Mouse (Mus musculus) lung, embryonic 15.5 days (tissue): ENCODE measurements around the gene Mfsd4b5. TPM values are rescaled to one million over a fixed set of nuclear protein-coding genes. Genes with fewer than 3 reads are reported as not detected.

Experiments
- ATAC-seq: fragments of 200-750 bp; cut with Nextera tagmentation; 2 replicates; pipeline ENCODE4 v1.8.0; 2017; ENCODE audit warnings: moderate number of reproducible peaks, borderline replicate concordance; ENCODE audit not compliant: low FRiP score, low TSS enrichment; ENCODE audit errors: extremely low read depth
- H3K27ac ChIP-seq: fragments of 300-500 bp; sonication (generic); 2 replicates; pipeline ENCODE4 v1.5.1; 2015; ENCODE audit warnings: moderate library complexity, mild to moderate bottlenecking, inconsistent platforms
- H3K27me3 ChIP-seq: fragments of 300-500 bp; sonication (generic); 2 replicates; pipeline ENCODE4 v1.6.1; 2015; ENCODE audit warnings: inconsistent platforms
- H3K36me3 ChIP-seq: fragments of 300-500 bp; sonication (generic); 2 replicates; pipeline ENCODE4 v1.6.1; 2015; ENCODE audit warnings: inconsistent platforms
- H3K4me1 ChIP-seq: fragments of 300-500 bp; sonication (generic); 2 replicates; pipeline ENCODE4 v1.6.1; 2015; ENCODE audit warnings: inconsistent platforms
- H3K4me2 ChIP-seq: fragments of 300-500 bp; sonication (generic); 2 replicates; pipeline ENCODE4 v1.6.1; 2015; ENCODE audit warnings: inconsistent platforms, mild to moderate bottlenecking, moderate library complexity
- H3K4me3 ChIP-seq: fragments of 300-500 bp; sonication (generic); 2 replicates; pipeline ENCODE4 v1.5.1; 2015; ENCODE audit warnings: mild to moderate bottlenecking, inconsistent platforms
- H3K9ac ChIP-seq: fragments of 300-500 bp; sonication (generic); 2 replicates; pipeline ENCODE4 v1.6.1; 2015; ENCODE audit warnings: inconsistent platforms
- H3K9me3 ChIP-seq: fragments of 300-500 bp; sonication (generic); 2 replicates; pipeline ENCODE4 v1.6.1; 2016; ENCODE audit warnings: inconsistent platforms
- WGBS: fragments of 180-500 bp; shearing (Covaris S2); methylation state at CpG from one replicate; pipeline ENCODE4 v1.1.7; 2015; 5-methylcytosine and 5-hydroxymethylcytosine counted together
- polyA plus RNA-seq: library from polyadenylated mRNA; unstranded; fragments of >200 nt; fragmentation: Nextera tagmentation; extraction: Ambion mirVana; gene quantifications from 2 replicates; pipeline ENCODE4 v1.2.1, GENCODE M21; 2015

Gene Mfsd4b5
- polyA plus RNA-seq, 1 experiment from 2014 or later, result 0.15 TPM

- Histone ChIP-seq H3K27me3 (no peaks in the 10 kb centered on the region), H3K9me3 (no peaks in the 10 kb centered on the region), H3K4me2 (peak overlapping the region; percentile 36; the same call in 1 of the 2 replicates), H3K4me1 (no peaks in the 10 kb centered on the region; the same call in 1 of the 2 replicates), H3K4me3 (no peak overlapping the region), H3K27ac (no peak overlapping the region), H3K9ac (no peak overlapping the region), H3K36me3 (no peaks in the 10 kb centered on the region)
- 52% methylated on average over 13 of the region's 13 CpGs for WGBS
- ATAC-seq, result no peak
Observed at GRCm38 (mm10) chr10:39908768-39909441, 77.5 kb downstream of the Mfsd4b5 start.

Other genes with a start within 250 kb of the Mfsd4b5 start
- gene Mfsd4b4, start 87.4 kb downstream of the Mfsd4b5 start, polyA plus RNA-seq, result 4.9 and 5.6 TPM in 2 replicates
- not detected in 2 replicates for gene Mfsd4b2, start 59.7 kb downstream of the Mfsd4b5 start, polyA plus RNA-seq
- gene Mfsd4b3, start 26.5 kb downstream of the Mfsd4b5 start, polyA plus RNA-seq, result 0.20 and 0.55 TPM in 2 replicates
- gene Mfsd4b1, start 38.6 kb upstream of the Mfsd4b5 start, polyA plus RNA-seq, result 0.21 TPM in 1 of 2 replicates, not detected in the other
- 5.1 and 6.8 TPM in 2 replicates for gene Slc16a10, start 155.6 kb upstream of the Mfsd4b5 start, polyA plus RNA-seq